Mouse (Mus musculus) layer of hippocampus, adult 2 months (tissue): ENCODE measurements at regions not wholly inside any gene's neighbourhood (a gene's known extent, or its start where the extent isn't known, plus 50 kb on each side); places are given as distances from the start of the nearest gene placed in this dataset.

Source experiments
- DNase-seq, 2 experiments: peaks; one replicate each; pipeline ENCODE4 v3.0.0; 2022; ENCODE audit warnings: low spot score in 2 of 2
- H3K27ac ChIP-seq: fragments of 200-600 bp; 2 replicates; pipeline ENCODE4 v1.8.1; 2022
- H3K4me3 ChIP-seq: fragments of 200-600 bp; 2 replicates; pipeline ENCODE4 v1.8.1; 2022; ENCODE audit warnings: mild to moderate bottlenecking
- CTCF ChIP-seq: fragments of 200-600 bp; conservative IDR thresholded peaks from 2 replicates; pipeline ENCODE4 v1.8.1; 2022; ENCODE audit warnings: antibody characterized with exemption, mild to moderate bottlenecking, moderate library complexity

DNA sequence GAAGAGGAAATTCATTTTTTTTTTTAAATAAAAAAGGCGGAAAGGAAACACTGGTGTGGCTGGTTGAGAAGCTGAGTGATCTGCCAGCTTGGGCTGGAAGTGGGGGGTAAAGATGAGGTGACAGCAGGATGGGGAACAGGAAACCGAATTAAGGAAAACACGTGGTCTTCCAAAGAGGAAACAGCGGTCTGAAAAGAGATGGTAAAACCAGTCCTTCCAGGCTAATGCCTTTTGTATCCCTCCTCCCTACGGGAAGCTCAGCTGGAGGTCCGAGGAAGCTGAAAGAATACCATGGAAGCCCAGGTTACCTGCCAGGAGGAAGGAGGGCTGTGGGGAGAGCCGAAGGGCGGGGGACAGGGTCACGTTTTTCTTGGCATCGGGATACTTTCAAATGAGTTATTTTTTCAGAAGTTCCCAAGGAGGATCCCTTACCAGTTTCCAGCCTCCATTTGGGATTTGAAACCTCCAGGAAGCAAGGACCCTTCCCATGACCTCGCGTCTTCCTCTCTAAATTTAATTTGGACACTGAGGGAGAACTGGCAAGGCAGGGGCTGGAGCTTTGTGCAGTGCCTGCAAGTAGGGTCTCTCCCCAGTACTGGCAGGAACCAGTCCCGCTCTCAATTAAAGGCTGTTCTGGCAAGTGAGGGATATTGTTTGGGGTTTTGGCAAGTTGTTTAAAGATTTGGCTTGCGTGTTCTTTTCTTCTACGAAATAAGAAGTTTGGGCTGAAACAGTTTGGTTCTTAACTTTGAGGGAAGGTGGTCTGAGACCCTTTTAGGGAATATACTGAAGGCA is 203.6 kb upstream of the Ankrd55 start:
- DNase-seq, result peak in 1 of 2 experiments; percentile 23
- Histone ChIP-seq H3K27ac (peak overlapping the region; percentile 44; the same call in 1 of the 2 replicates), H3K4me3 (no peak overlapping the region; the same call in 1 of the 2 replicates)
- no peak for TF ChIP-seq CTCF

GRCm38 (mm10) chr13:112088312-112088771 is 199.9 kb upstream of the Ankrd55 start:
- Histone ChIP-seq H3K27ac (no peak overlapping the region), H3K4me3 (no peak overlapping the region)
- TF ChIP-seq CTCF, result no peak
- no peak for DNase-seq

DNA sequence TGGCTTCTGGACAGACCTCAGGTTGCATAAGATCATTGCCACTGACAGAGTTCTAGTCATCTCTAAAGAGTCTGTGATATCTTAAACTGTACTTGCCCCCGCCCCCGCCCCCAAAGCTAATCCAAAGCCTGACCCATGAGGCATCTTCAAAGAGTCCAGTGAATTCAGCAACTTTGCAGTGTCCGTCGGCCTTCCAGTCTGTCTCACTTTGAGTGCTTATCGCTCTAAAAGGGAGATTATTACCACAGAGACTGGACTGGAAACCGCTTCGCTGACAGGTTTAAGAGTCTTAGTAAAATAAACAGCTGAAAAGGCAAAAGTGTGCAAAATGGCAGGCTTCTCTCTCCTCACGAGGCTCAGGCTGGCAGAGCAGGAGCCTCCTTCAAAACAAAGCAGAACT is 197.5 kb upstream of the Ankrd55 start:
- H3K4me3 ChIP-seq, result no peak overlapping the region
- TF ChIP-seq CTCF, result no peak
- no peak for DNase-seq
- H3K27ac ChIP-seq, result no peak overlapping the region

- H3K4me3 ChIP-seq, result no peak overlapping the region
- no peak overlapping the region for H3K27ac ChIP-seq
- no peak for DNase-seq
- TF ChIP-seq CTCF, result no peak
Observed at GRCm38 (mm10) chr13:112095595-112096139, 192.6 kb upstream of the Ankrd55 start.

- no peak for DNase-seq
- peak overlapping the region; percentile 79 for H3K27ac ChIP-seq
Observed at GRCm38 (mm10) chr13:112099953-112100591, 188.2 kb upstream of the Ankrd55 start.

DNA sequence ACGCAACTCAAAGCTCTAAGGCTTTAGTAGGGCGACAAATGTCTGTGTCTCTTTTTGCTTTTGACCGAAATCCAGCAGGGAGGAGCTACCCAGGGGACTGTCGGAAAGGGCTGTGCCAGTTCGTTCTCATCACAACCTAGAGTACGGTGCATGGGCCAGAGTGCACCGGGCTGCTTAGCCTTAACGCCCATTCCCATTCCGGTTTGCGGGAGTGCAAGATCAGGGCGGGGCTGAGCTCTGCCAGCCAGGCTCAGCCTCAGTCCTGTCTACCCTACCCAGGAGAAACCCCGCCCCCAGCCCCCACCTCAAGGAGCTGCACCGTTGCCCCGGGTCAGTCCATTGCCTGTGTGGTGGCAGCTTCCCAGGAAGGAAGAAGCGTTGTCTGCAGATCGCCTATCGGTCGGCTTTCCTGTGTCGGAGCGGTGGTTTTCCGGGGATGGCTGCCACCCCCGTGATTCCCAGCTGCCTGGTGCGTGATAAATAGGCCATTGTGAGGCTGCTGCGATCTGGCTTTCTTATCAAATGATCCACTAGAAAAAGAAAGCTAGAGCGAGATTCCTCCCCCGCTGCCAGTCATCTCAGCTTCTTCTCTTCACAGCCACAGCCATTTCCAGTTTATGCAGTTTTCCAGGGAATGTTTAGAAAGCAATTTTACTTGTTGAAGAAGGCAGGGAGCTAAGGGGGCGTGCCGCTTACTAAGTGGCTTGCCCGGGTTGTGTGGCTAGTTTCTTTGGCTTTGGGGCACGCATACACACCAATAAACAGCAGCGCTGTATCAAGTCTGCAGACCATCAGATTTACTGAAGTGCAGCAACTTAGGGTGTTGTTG is 187.4 kb upstream of the Ankrd55 start:
- peak overlapping the region; percentile 57 for H3K4me3 ChIP-seq
- TF ChIP-seq CTCF, result no peak
- H3K27ac ChIP-seq, result peak overlapping the region; percentile 79
- peak in 1 of 2 experiments; percentile 42 for DNase-seq

More at GRCm38 (mm10) chr13:112099953-112100591, 188.2 kb upstream of the Ankrd55 start:
- TF ChIP-seq CTCF, result no peak
- peak overlapping the region; percentile 57 for H3K4me3 ChIP-seq

- TF ChIP-seq CTCF, result no peak
- peak overlapping the region; percentile 57 for H3K4me3 ChIP-seq
- no peak for DNase-seq
- H3K27ac ChIP-seq, result peak overlapping the region; percentile 79; the same call in 1 of the 2 replicates
Observed at GRCm38 (mm10) chr13:112101421-112101756, 186.9 kb upstream of the Ankrd55 start.

- no peak for TF ChIP-seq CTCF
- H3K4me3 ChIP-seq, result no peak overlapping the region
- DNase-seq, result no peak
- no peak overlapping the region for H3K27ac ChIP-seq
Observed at GRCm38 (mm10) chr13:112105953-112106352, 182.3 kb upstream of the Ankrd55 start.

- DNase-seq, result peak in 1 of 2 experiments; percentile 13
- Histone ChIP-seq H3K27ac (peak overlapping the region; percentile 51), H3K4me3 (no peak overlapping the region)
- peak; percentile 35 for TF ChIP-seq CTCF
Observed at GRCm38 (mm10) chr13:112114741-112115201, 173.5 kb upstream of the Ankrd55 start.

GRCm38 (mm10) chr13:112116101-112116726 is 172.0 kb upstream of the Ankrd55 start:
- TF ChIP-seq CTCF, result no peak
- no peak for DNase-seq
- H3K27ac ChIP-seq, result no peak overlapping the region
- no peak overlapping the region for H3K4me3 ChIP-seq

DNA sequence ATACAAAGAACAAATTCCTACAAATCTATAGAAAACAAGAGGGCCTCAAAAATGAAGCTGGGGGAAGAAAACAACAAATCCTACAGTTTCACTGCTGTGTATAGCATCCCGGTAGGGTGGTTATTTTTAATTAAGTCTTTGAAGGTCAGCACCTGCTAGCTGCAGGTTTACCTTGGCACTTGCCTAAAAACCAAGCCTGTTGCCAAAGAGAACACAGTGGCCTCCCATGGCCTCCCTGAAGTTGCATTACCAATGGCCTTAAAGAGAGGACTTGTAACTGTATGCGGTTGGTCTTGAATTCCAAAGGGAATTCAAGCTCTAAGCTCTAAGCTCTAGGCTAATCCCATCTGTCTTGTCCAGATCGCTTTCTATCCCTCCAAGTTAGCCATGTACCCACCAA is 169.7 kb upstream of the Ankrd55 start:
- no peak for TF ChIP-seq CTCF
- Histone ChIP-seq H3K4me3 (no peak overlapping the region), H3K27ac (peak overlapping the region; percentile 76; the same call in 1 of the 2 replicates)
- DNase-seq, result no peak

DNA sequence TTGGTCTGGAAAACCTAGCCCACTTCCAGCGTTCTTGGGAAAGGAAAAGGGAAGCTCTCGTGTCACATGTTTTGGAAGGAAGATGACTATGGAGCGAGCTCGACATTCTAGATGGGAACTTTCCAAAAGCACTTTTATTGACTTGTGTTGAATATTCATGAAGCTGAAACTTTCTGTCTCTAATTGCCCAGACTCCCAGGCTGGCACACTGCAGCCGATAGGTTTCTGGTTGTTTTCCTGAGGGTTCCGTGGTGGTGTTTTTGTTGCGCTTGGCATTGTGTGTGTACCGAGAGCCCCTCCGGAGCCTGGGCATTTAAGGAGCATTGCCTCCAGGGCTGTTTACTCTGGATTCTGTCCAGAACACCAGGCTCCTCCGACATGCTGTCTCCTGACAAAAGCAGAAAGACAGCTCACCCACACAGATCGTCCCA is 168.6 kb upstream of the Ankrd55 start:
- Histone ChIP-seq H3K27ac (peak overlapping the region; percentile 76), H3K4me3 (no peak overlapping the region; the same call in 1 of the 2 replicates)
- no peak for TF ChIP-seq CTCF
- peak in 1 of 2 experiments; percentile 40 for DNase-seq
